Mouse (Mus musculus): Measurements from ENCODE around the gene Akr1d1.

GRCm38 (mm10) chr6:37589340-37589962 is 59.5 kb downstream of the Akr1d1 start:
- TF ChIP-seq CTCF (IDR thresholded peaks at IDR 0.05; ENCODE audit: low read depth, low read length) = 0 out of 2 replicates have a peak, but pooled peaks have one; percentile 28
- TF ChIP-seq GATA2 (IDR thresholded peaks at IDR 0.05; ENCODE audit: borderline replicate concordance, low read depth, low read length) = no peak

Measured in G1E (cell line).